In the genomic region with DNA sequence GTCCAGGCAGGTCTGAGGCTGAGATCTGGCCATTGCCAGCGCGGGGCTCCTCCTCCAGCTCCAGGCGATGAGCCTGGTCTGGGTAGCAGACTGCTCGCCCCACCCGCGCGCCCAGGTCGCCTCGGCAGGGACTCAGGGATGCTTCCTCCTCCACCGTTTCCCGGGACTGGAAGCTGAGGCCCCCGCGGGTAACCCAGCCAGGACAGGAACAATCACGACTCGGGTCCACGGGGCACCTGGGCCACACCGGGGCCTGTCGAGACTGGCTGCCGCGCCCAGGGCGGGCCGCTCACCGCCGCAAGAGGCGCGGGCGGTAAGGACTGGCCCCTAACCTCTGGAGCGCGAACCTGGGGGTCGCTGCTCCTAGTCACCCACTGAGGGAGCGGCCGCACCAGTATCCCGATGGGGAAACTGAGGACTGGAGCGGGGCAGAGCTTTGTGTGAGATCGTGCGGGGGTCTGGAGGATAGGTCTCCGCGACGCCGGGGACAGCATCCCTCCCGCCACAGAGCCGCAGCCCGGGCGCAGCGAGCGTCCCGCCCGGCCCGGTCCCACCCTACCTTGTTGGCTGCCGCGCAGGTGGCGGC, we compare ENCODE assay signal across 8 mouse cellular contexts. TPM values are rescaled to one million over a fixed set of nuclear protein-coding genes. Genes with fewer than 3 reads are reported as not detected.
DNase-seq lines count a peak whose midpoint lies in the region; ATAC-seq and TF ChIP-seq lines count a peak whose summit lies in the region.

No protein-coding gene starts in this region.

- no peak overlapping the region for H3K27ac ChIP-seq in kidney, adult 2 months (ENCODE audit: insufficient read depth, low read depth, low read length)
- H3K27ac ChIP-seq in heart, postnatal 0 days (ENCODE audit: low read depth): no peak overlapping the region
- no peak overlapping the region for H3K27ac ChIP-seq in liver, embryonic 12.5 days
- 0 out of 2 replicates have a peak overlapping the region, but pooled peaks have one; percentile 56 for H3K27ac ChIP-seq in neural tube, embryonic 13.5 days (replicated peaks)

- no peak for TF ChIP-seq EP300 in heart, postnatal 0 days (IDR thresholded peaks at IDR 0.05; ENCODE audit: low read depth)

- peak; percentile 24; the same call in 1 of the 2 replicates for ATAC-seq in heart, postnatal 0 days (ENCODE audit: insufficient read depth, low read depth)
- ATAC-seq in liver, embryonic 12.5 days: peak; percentile 19; the same call in 1 of the 2 replicates
- ATAC-seq in neural tube, embryonic 13.5 days (ENCODE audit: low read depth): peak; percentile 67
- ATAC-seq in megakaryocyte-erythroid progenitor cell, adult 5-6 weeks (replicated peaks; ENCODE audit: low FRiP score, low TSS enrichment, poor library complexity, severe bottlenecking): no peak

- WGBS in kidney, adult 2 months: 1% methylated on average over 52 of the region's 52 CpGs
- under 1% methylated on average over 49 of the region's 52 CpGs for WGBS in heart, postnatal 0 days
- 1% methylated on average over 46 of the region's 52 CpGs for WGBS in liver, embryonic 12.5 days (ENCODE audit: insufficient replicate concordance)
- under 1% methylated on average over 33 of the region's 52 CpGs for WGBS in neural tube, embryonic 13.5 days

- H3K4me1 ChIP-seq in kidney, adult 2 months (ENCODE audit: control insufficient read depth, insufficient read depth, low read length): no peaks in the 10 kb centered on the region
- H3K4me1 ChIP-seq in heart, postnatal 0 days (ENCODE audit: control insufficient read depth, insufficient read depth): peaks cover 10% of the 10 kb centered on the region; the same call in 1 of the 2 replicates
- H3K4me1 ChIP-seq in liver, embryonic 12.5 days: peaks cover 32% of the 10 kb centered on the region
- peaks cover 24% of the 10 kb centered on the region for H3K4me1 ChIP-seq in neural tube, embryonic 13.5 days (replicated peaks)

- H3K27me3 ChIP-seq in kidney, adult 2 months (replicated peaks; ENCODE audit: control insufficient read depth, insufficient read depth, low read length): 0 out of 2 replicates have a peak, but pooled peaks cover 1% of the 10 kb centered on the region
- H3K27me3 ChIP-seq in heart, postnatal 0 days (ENCODE audit: control insufficient read depth, insufficient read depth, low read length): peaks cover 58% of the 10 kb centered on the region
- H3K27me3 ChIP-seq in liver, embryonic 12.5 days (replicated peaks): peaks cover 78% of the 10 kb centered on the region
- H3K27me3 ChIP-seq in neural tube, embryonic 13.5 days: peaks cover 44% of the 10 kb centered on the region

- no peak for TF ChIP-seq POLR2A in kidney, adult 2 months (IDR thresholded peaks at IDR 0.05; ENCODE audit: low read depth, low read length)

- peak overlapping the region; percentile 17 for H3K9ac ChIP-seq in heart, postnatal 0 days (replicated peaks; ENCODE audit: low read depth, low read length)
- peak overlapping the region; percentile 59 for H3K9ac ChIP-seq in liver, embryonic 12.5 days
- peak overlapping the region; percentile 82 for H3K9ac ChIP-seq in neural tube, embryonic 13.5 days

- no peak for DNase-seq in kidney, adult 2 months
- no peak for DNase-seq in kidney, adult 11 months
- DNase-seq in MN1 (ENCODE audit: low spot score): peak; percentile 56
- DNase-seq in cerebellum, postnatal 10 days: peak; percentile 82 to 83
- DNase-seq in heart, postnatal 0 days (ENCODE audit: low spot score): no peak

- H3K36me3 ChIP-seq in kidney, adult 2 months (ENCODE audit: control insufficient read depth, insufficient read depth, low read length): no peaks in the 10 kb centered on the region
- no peaks in the 10 kb centered on the region for H3K36me3 ChIP-seq in heart, postnatal 0 days (replicated peaks; ENCODE audit: control insufficient read depth, insufficient read depth, low read length)
- no peaks in the 10 kb centered on the region for H3K36me3 ChIP-seq in liver, embryonic 12.5 days
- H3K36me3 ChIP-seq in neural tube, embryonic 13.5 days: no peaks in the 10 kb centered on the region

- H3K9me3 ChIP-seq in heart, postnatal 0 days (replicated peaks; ENCODE audit: control insufficient read depth, low read length): no peaks in the 10 kb centered on the region
- H3K9me3 ChIP-seq in liver, embryonic 12.5 days (replicated peaks): no peaks in the 10 kb centered on the region
- no peaks in the 10 kb centered on the region for H3K9me3 ChIP-seq in neural tube, embryonic 13.5 days

- peak overlapping the region; percentile 60 for H3K4me3 ChIP-seq in kidney, adult 2 months (ENCODE audit: insufficient read depth, low read depth, low read length)
- H3K4me3 ChIP-seq in heart, postnatal 0 days (ENCODE audit: low read depth, low read length): peak overlapping the region; percentile 55
- H3K4me3 ChIP-seq in liver, embryonic 12.5 days: peak overlapping the region; percentile 62
- peak overlapping the region; percentile 64 for H3K4me3 ChIP-seq in neural tube, embryonic 13.5 days

- H3K4me2 ChIP-seq in heart, postnatal 0 days (ENCODE audit: low read depth, low read length): peak overlapping the region; percentile 86
- peak overlapping the region; percentile 90 for H3K4me2 ChIP-seq in liver, embryonic 12.5 days
- peak overlapping the region; percentile 87 for H3K4me2 ChIP-seq in neural tube, embryonic 13.5 days

- no peak for TF ChIP-seq CTCF in kidney, adult 2 months (conservative IDR thresholded peaks at IDR 0.05; ENCODE audit: insufficient read depth, insufficient read length, low read depth, low read length)
- no peak for TF ChIP-seq CTCF in heart, postnatal 0 days (IDR thresholded peaks at IDR 0.05; ENCODE audit: low read depth)

RNA-seq across cellular contexts. Expression of a gene that starts 0.7 kb away (rescaled TPM):
- 4.1 and 4.2 TPM in 2 replicates for polyA plus RNA-seq in kidney, adult 2 months (2012; rRNA removed)
- 0.70 and 1.6 TPM in 2 replicates for total RNA-seq in heart, postnatal 0 days (2014; rRNA removed; ENCODE audit: low replicate concordance)
- polyA plus RNA-seq in heart, postnatal 0 days (2015; fragmentation: Nextera tagmentation; extraction: Ambion mirVana): 0.22 and 0.26 TPM in 2 replicates
- 4.9 and 5.2 TPM in 2 replicates for polyA plus RNA-seq in liver, embryonic 12.5 days (2016; fragmentation: Nextera tagmentation; extraction: Ambion mirVana)
- 11.8 and 14.4 TPM in 2 replicates for polyA plus RNA-seq in neural tube, embryonic 13.5 days (2015; fragmentation: Nextera tagmentation; extraction: Ambion mirVana)
- total RNA-seq in megakaryocyte-erythroid progenitor cell, adult 5-6 weeks (2014; fragmentation: Nextera tagmentation): 9.8 and 18.9 TPM in 2 replicates
- total RNA-seq in megakaryocyte-erythroid progenitor cell, adult 5-6 weeks (2017): 1.6 and 7.3 TPM in 2 replicates

RNA-seq across cellular contexts. Expression of a gene that starts 48.7 kb away (rescaled TPM):
- polyA plus RNA-seq in kidney, adult 2 months (2012; rRNA removed): 6.1 and 7.6 TPM in 2 replicates
- 4.6 and 6.2 TPM in 2 replicates for total RNA-seq in heart, postnatal 0 days (2014; rRNA removed; ENCODE audit: low replicate concordance)
- 0.85 and 0.93 TPM in 2 replicates for polyA plus RNA-seq in heart, postnatal 0 days (2015; fragmentation: Nextera tagmentation; extraction: Ambion mirVana)
- 0.57 and 0.62 TPM in 2 replicates for polyA plus RNA-seq in liver, embryonic 12.5 days (2016; fragmentation: Nextera tagmentation; extraction: Ambion mirVana)
- 0.57 and 0.59 TPM in 2 replicates for polyA plus RNA-seq in neural tube, embryonic 13.5 days (2015; fragmentation: Nextera tagmentation; extraction: Ambion mirVana)
- 0.26 and 0.64 TPM in 2 replicates for total RNA-seq in megakaryocyte-erythroid progenitor cell, adult 5-6 weeks (2014; fragmentation: Nextera tagmentation)
- total RNA-seq in megakaryocyte-erythroid progenitor cell, adult 5-6 weeks (2017): 0.80 and 0.88 TPM in 2 replicates

Comparison
In these comparisons a context has a peak if more than half of its experiments do, and no peak if none do; other contexts are left out.
1. DNase-seq: peak in MN1 (single experiment) and cerebellum, postnatal 10 days (2 of 2); none in kidney, adult 2 months (single experiment), kidney, adult 11 months (single experiment) and heart, postnatal 0 days (single experiment).
2. H3K9ac ChIP-seq: peak in every context shown above with its lines; median percentile 82 in neural tube, embryonic 13.5 days; 59 in liver, embryonic 12.5 days; 17 in heart, postnatal 0 days.
3. Peak in every context shown above with its lines, with median percentiles within 50 percentile points of each other: H3K4me3 ChIP-seq and H3K4me2 ChIP-seq.